Mouse (Mus musculus): Measurements from ENCODE around the gene Abhd11.

GRCm38 (mm10) chr5:134973526-134973925 lies 35.4 kb upstream of the Abhd11 start:
- TF ChIP-seq CTCF (IDR thresholded peaks at IDR 0.05; ENCODE audit: low read depth, low read length) (no peak), POLR2A (IDR thresholded peaks at IDR 0.05; ENCODE audit: insufficient read depth, low read length) (no peak), EP300 (IDR thresholded peaks at IDR 0.05; ENCODE audit: insufficient read depth, low read depth, low read length) (0 out of 2 replicates have a peak, but pooled peaks have one; percentile 51)

Data from ES-Bruce4 (cell line).